Mouse (Mus musculus) Patski (cell line): ENCODE measurements at regions not wholly inside any gene's neighbourhood (a gene's known extent, or its start where the extent isn't known, plus 50 kb on each side); places are given as distances from the start of the nearest gene placed in this dataset.
"Not testable (repeated sequence)": the region's sequence is repeated elsewhere in the genome, so short reads cannot be mapped to it uniquely, and the experiment has no call there.

ENCODE experiments used
- ATAC-seq: fragments of 100-300 bp; one replicate; pipeline ENCODE4 v1.8.0; 2021
- CTCF ChIA-PET: fragments of 350-600 bp; sonication (Branson Sonifier 250); formaldehyde crosslinking; loops from one replicate; lab custom pipeline; 2022; ENCODE audit warnings: inconsistent platforms; lab: Charles Lee
- POLR2A ChIA-PET: fragments of 350-600 bp; sonication (Branson Sonifier 250); formaldehyde crosslinking; loops from one replicate; lab custom pipeline; 2022; ENCODE audit warnings: antibody characterized with exemption, inconsistent platforms; lab: Charles Lee
- DNase-seq: peaks from one replicate; pipeline ENCODE4 v3.0.0-alpha.2; 2011; ENCODE audit warnings: low read depth, low spot score
- H3K27me3 ChIP-seq: fragments of 371-371 bp; one replicate; pipeline ENCODE4 v1.5.1; 2021
- CTCF ChIP-seq: fragments of 100-300 bp; IDR thresholded peaks from one replicate; pipeline ENCODE4 v1.5.1; 2021
- in situ Hi-C: fragments of 300-500 bp; cut with MboI; formaldehyde crosslinking; loops from 3 replicates; pipeline ENCODE4 v1.11.1; 2018; ENCODE audit warnings: low pct_unique_long_range_greater_than_20kb, mixed read lengths

DNA sequence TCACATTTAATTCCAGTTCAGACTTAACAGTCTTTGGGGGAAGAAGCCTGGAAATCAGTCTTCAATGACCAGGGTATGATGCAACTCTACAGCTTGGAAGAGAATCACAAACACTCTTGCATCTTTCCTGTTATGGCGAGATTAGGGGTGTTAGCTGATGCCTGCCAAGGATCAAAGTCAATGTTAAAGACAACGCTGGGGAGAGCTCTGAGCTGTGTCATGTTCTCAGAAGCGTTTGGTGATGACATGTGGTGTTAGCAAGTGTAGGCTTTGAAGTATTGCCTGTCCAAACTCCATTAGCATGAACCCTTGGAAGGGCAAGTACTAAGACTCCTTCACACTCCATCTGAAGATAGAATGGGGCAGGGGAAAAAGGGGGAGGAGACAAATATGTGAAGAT, 187.7 kb upstream of the 1700056E22Rik start:
- no peak for ATAC-seq
- ChIA-PET POLR2A (no interaction called here), CTCF (interaction anchor here (1.1 kb wide), 1 partner anchor 9 kb away, joined by 4 read pairs; no protein-coding TSS in a partner anchor)
- in situ Hi-C loops, result no loop called here
- no peak for DNase-seq
- no peaks in the 10 kb centered on the region for H3K27me3 ChIP-seq
- TF ChIP-seq CTCF, result no peak

DNA sequence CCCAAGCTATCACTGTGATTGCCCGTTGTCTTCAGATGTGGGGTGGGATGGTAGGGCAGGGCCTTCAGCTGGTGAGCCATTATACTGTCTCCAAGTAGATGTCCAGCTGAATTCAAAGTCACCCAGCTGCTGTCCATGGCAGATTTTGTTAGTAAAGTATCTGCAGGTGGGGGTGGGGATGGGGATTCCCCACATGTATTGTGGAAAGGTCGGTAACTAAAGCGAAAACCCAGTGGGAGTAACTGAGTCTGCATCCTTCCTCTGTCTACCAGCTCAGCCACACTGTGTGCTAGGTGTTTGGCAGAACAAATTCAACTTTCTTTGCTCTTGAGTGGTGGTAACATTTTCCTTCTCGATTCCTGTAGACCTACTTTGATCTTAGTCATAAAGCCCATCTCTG, 163.2 kb upstream of the 1700056E22Rik start:
- POLR2A ChIA-PET, result interaction anchor here (0.6 kb wide), 1 partner anchor 175 kb away, joined by 3 read pairs; no protein-coding TSS in a partner anchor
- H3K27me3 ChIP-seq, result no peaks in the 10 kb centered on the region
- in situ Hi-C loops, result no loop called here
- TF ChIP-seq CTCF, result no peak
- CTCF ChIA-PET, result no interaction called here
- DNase-seq (no peak), ATAC-seq (no peak)

GRCm38 (mm10) chr1:184191325-184191724, 157.2 kb upstream of the 1700056E22Rik start:
- ChIA-PET POLR2A (no interaction called here), CTCF (no interaction called here)

DNA sequence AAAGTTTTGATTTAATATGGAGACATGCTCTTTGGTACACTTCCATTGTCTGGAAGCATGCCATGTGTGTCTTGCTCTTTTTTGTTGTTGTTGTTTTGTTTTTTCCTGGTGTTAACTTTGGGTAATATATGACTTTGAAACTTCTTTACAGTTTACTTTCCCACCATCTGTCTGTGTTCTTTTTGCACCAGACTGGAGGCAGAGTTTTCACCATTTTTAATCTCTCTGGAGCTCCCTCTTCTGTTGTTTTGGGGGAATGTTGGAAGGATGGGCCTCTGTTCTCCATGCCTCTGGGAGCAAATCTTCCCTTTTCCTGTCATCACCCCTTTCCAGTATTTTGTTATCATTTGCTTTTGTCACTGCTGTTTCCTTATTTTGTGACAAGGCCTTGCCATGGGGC, 153.5 kb upstream of the 1700056E22Rik start:
- ChIA-PET CTCF (no interaction called here), POLR2A (interaction anchor here (1.1 kb wide), 1 partner anchor 148 kb away, joined by 6 read pairs; no protein-coding TSS in a partner anchor)
- in situ Hi-C loops, result no loop called here
- no peaks in the 10 kb centered on the region for H3K27me3 ChIP-seq
- no peak for DNase-seq
- TF ChIP-seq CTCF, result peak; percentile 58
- no peak for ATAC-seq

More at GRCm38 (mm10) chr1:184191325-184191724, 157.2 kb upstream of the 1700056E22Rik start:
- in situ Hi-C loops, result no loop called here
- ATAC-seq, result no peak
- H3K27me3 ChIP-seq, result no peaks in the 10 kb centered on the region
- no peak for TF ChIP-seq CTCF
- DNase-seq, result no peak

DNA sequence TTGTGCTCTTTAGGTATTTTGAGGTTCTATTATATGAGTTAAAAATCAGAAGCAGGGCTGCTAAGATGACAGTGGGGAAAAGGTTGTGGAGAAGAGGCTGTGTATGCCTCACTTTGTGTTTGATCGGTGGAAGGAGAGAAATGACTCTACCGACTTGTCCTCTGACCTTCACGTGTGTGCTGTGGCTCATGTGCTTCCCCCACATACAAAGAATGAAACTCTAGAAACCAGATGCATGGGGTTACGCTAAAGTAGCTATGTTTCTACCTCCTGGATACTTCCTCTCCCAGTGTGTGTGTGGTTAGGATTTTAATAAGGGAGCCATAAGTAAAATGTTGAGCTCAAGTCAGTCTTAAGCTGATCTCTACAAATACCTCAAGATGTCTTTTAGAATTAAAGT, 148.1 kb upstream of the 1700056E22Rik start:
- in situ Hi-C loops, result no loop called here
- ChIA-PET POLR2A (interaction anchor here (0.6 kb wide), 1 partner anchor 146 kb away, joined by 3 read pairs; no protein-coding TSS in a partner anchor), CTCF (interaction anchor here (1.0 kb wide), 1 partner anchor 13 kb away, joined by 3 read pairs; no protein-coding TSS in a partner anchor)
- H3K27me3 ChIP-seq, result no peaks in the 10 kb centered on the region
- no peak for TF ChIP-seq CTCF
- ATAC-seq (no peak), DNase-seq (no peak)

GRCm38 (mm10) chr1:184174416-184174815, 140.3 kb upstream of the 1700056E22Rik start:
- POLR2A ChIA-PET, H3K27me3 ChIP-seq, in situ Hi-C loops, CTCF ChIA-PET, ATAC-seq, DNase-seq: not testable (repeated sequence)

DNA sequence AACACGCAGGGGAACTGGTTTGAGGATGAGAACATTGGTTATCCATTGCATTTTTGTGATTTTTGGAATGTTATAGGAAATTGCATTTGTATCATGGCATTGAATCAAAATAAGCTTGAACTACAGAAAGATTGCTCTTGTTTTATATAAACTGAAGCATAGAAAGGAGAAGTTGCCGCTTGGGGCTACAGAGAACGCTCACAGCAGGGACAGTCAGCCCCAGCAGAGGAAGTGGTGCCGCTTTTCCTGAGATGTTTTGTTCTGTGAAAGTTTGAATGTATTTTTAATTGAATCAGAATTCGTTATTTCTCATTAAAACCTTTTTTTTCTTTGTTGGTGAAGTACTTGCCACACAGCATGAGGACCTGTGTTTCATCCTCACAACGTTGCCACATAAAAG, 139.6 kb upstream of the 1700056E22Rik start:
- no peak for DNase-seq
- TF ChIP-seq CTCF, result no peak
- CTCF ChIA-PET, result no interaction called here
- in situ Hi-C loops, result no loop called here
- H3K27me3 ChIP-seq, result no peaks in the 10 kb centered on the region
- no peak for ATAC-seq
- POLR2A ChIA-PET, result interaction anchor here (0.7 kb wide), 1 partner anchor 353 kb away, joined by 5 read pairs; no protein-coding TSS in a partner anchor

GRCm38 (mm10) chr1:184172986-184173385, 138.9 kb upstream of the 1700056E22Rik start:
- H3K27me3 ChIP-seq, result no peaks in the 10 kb centered on the region
- ChIA-PET CTCF (no interaction called here), POLR2A (interaction anchor here (0.7 kb wide), 1 partner anchor 352 kb away, joined by 5 read pairs; no protein-coding TSS in a partner anchor)
- in situ Hi-C loops, result no loop called here
- no peak for TF ChIP-seq CTCF
- no peak for DNase-seq
- ATAC-seq, result no peak

GRCm38 (mm10) chr1:184171601-184172000, 137.5 kb upstream of the 1700056E22Rik start:
- ATAC-seq (no peak), DNase-seq (no peak)
- in situ Hi-C loops, result no loop called here
- ChIA-PET POLR2A (interaction anchor here (0.8 kb wide), 1 partner anchor 8 kb away, joined by 3 read pairs; no protein-coding TSS in a partner anchor), CTCF (interaction anchor here (1.3 kb wide), 1 partner anchor 17 kb away, joined by 3 read pairs; no protein-coding TSS in a partner anchor)
- no peak for TF ChIP-seq CTCF
- H3K27me3 ChIP-seq, result no peaks in the 10 kb centered on the region

DNA sequence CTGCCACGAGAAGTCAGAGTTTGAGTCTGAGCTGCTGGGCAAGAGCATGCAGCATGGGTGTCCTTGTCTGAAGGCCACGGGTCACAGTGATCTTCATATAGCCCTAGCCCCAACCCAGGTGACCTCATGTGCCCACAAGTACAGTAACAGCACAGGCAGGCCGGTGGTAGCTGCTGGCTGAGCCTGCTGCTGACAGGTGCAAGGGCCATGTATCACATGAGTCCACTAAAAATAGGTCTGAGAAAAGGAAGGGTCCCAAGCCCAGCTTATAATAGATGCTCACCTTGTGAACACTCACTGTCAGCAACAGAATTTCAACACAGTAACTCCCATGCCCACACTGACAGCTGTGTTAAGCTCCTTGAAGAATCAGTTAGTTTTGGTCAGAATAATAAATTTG, 136.8 kb upstream of the 1700056E22Rik start:
- H3K27me3 ChIP-seq, result no peaks in the 10 kb centered on the region
- in situ Hi-C loops, result no loop called here
- ATAC-seq (no peak), DNase-seq (no peak)
- TF ChIP-seq CTCF, result no peak
- POLR2A ChIA-PET, result interaction anchor here (0.8 kb wide), 1 partner anchor 9 kb away, joined by 3 read pairs; no protein-coding TSS in a partner anchor
- CTCF ChIA-PET, result interaction anchor here (1.3 kb wide), 1 partner anchor 18 kb away, joined by 3 read pairs; no protein-coding TSS in a partner anchor

DNA sequence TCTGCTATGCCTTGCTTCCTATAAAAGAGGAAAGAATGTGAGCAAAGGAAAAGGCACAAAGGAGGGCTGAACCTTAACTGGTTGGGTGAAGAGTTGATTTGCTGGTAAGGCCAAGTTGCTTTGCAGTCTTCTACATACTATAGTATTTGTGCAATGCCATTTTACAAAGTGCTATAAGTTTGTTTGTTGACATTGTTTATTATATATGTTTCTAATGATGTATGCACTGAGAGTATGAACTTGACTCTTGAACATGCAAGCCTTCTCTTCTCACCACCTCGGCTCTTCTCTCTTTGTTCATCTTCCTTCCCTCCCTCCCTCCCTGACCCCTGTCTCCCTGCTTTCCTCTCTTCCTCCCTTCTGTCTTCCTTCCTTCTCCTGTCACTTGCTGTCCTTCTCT, 135.9 kb upstream of the 1700056E22Rik start:
- no peak for DNase-seq
- ChIA-PET POLR2A (no interaction called here), CTCF (no interaction called here)
- no peak for ATAC-seq
- in situ Hi-C loops, result no loop called here
- no peaks in the 10 kb centered on the region for H3K27me3 ChIP-seq
- TF ChIP-seq CTCF, result no peak
